Mouse (Mus musculus) intestine, postnatal 0 days (tissue): ENCODE results near the gene Sdr39u1. TPM values are rescaled to one million over a fixed set of nuclear protein-coding genes. Genes with fewer than 3 reads are reported as not detected.

Experiments
- ATAC-seq: fragments of 200-750 bp; cut with Nextera tagmentation; 2 replicates; pipeline ENCODE4 v1.8.0; 2017; ENCODE audit warnings: mild to moderate bottlenecking, moderate TSS enrichment, moderate library complexity
- H3K27ac ChIP-seq: fragments of 300-500 bp; sonication (generic); 2 replicates; pipeline ENCODE4 v1.5.1; 2014; ENCODE audit warnings: mild to moderate bottlenecking, low read depth, low read length, moderate library complexity
- H3K27me3 ChIP-seq: fragments of 300-500 bp; sonication (generic); replicated peaks from 2 replicates; pipeline ENCODE4 v1.6.1; 2014; ENCODE audit warnings: low read length, mixed read lengths; ENCODE audit not compliant: control insufficient read depth, insufficient read depth
- H3K36me3 ChIP-seq: fragments of 300-500 bp; sonication (generic); 2 replicates; pipeline ENCODE4 v1.6.1; 2014; ENCODE audit warnings: mild to moderate bottlenecking, moderate library complexity; ENCODE audit not compliant: control insufficient read depth, insufficient read depth
- H3K4me1 ChIP-seq: fragments of 300-500 bp; sonication (generic); replicated peaks from 2 replicates; pipeline ENCODE4 v1.6.1; 2014; ENCODE audit warnings: antibody characterized with exemption, low read length, mixed read lengths; ENCODE audit not compliant: control insufficient read depth, insufficient read depth
- H3K4me2 ChIP-seq: fragments of 300-500 bp; sonication (generic); replicated peaks from 2 replicates; pipeline ENCODE4 v1.6.1; 2014; ENCODE audit warnings: low read depth, mild to moderate bottlenecking, moderate library complexity
- H3K4me3 ChIP-seq: fragments of 300-500 bp; sonication (generic); 2 replicates; pipeline ENCODE4 v1.5.1; 2014; ENCODE audit warnings: low read depth, low read length
- H3K9ac ChIP-seq: fragments of 300-500 bp; sonication (generic); 2 replicates; pipeline ENCODE4 v1.6.1; 2014; ENCODE audit warnings: mild to moderate bottlenecking, low read depth, low read length
- H3K9me3 ChIP-seq: fragments of 300-500 bp; sonication (generic); 2 replicates; pipeline ENCODE4 v1.6.1; 2016; ENCODE audit warnings: mixed run types; ENCODE audit not compliant: control insufficient read depth
- CTCF ChIP-seq: sonication (generic); IDR thresholded peaks from 2 replicates; pipeline ENCODE4 v1.5.1; 2016; ENCODE audit warnings: low read depth, mild to moderate bottlenecking, control low read depth, antibody characterized with exemption, moderate library complexity
- WGBS: fragments of 180-500 bp; shearing (Covaris S2); extraction: QIAGEN DNeasy Blood & Tissue Kit; methylation state at CpG from one replicate; pipeline ENCODE4 v1.1.7; 2014; 5-methylcytosine and 5-hydroxymethylcytosine counted together
- polyA plus RNA-seq: library from polyadenylated mRNA; unstranded; fragments of >200 nt; fragmentation: Nextera tagmentation; extraction: Ambion mirVana; gene quantifications from 2 replicates; pipeline ENCODE4 v1.2.1, GENCODE M21; 2015

Sdr39u1 gene
- polyA plus RNA-seq, 1 experiment from 2014 or later, result 70.9 TPM

- ATAC-seq, result no peak
- no peak overlapping the region for H3K9ac ChIP-seq
- H3K4me3 ChIP-seq, result no peak overlapping the region
- H3K27me3 ChIP-seq, result no peaks in the 10 kb centered on the region
- WGBS, result 37% methylated on average over 1 of the region's 1 CpGs
- no peak overlapping the region for H3K27ac ChIP-seq
- H3K4me2 ChIP-seq, result no peak overlapping the region
- H3K36me3 ChIP-seq, result no peaks in the 10 kb centered on the region
- peak; percentile 96 for TF ChIP-seq CTCF
- peaks cover 8% of the 10 kb centered on the region; the same call in 1 of the 2 replicates for H3K4me1 ChIP-seq
- H3K9me3 ChIP-seq, result no peaks in the 10 kb centered on the region
Observed at GRCm38 (mm10) chr14:55879623-55880022, 20.5 kb downstream of the Sdr39u1 start.

- Histone ChIP-seq H3K4me3 (no peak overlapping the region), H3K36me3 (no peaks in the 10 kb centered on the region), H3K27me3 (no peaks in the 10 kb centered on the region), H3K9me3 (no peaks in the 10 kb centered on the region), H3K27ac (no peak overlapping the region), H3K9ac (no peak overlapping the region), H3K4me1 (peaks cover 8% of the 10 kb centered on the region; the same call in 1 of the 2 replicates), H3K4me2 (no peak overlapping the region)
- TF ChIP-seq CTCF, result no peak
- ATAC-seq, result no peak
- 25% methylated on average over 7 of the region's 7 CpGs for WGBS
Observed at GRCm38 (mm10) chr14:55878316-55878940, 21.7 kb downstream of the Sdr39u1 start.

- 19% methylated on average over 14 of the region's 14 CpGs for WGBS
- no peak overlapping the region for H3K4me2 ChIP-seq
- no peak overlapping the region for H3K9ac ChIP-seq
- H3K36me3 ChIP-seq, result no peaks in the 10 kb centered on the region
- H3K27me3 ChIP-seq, result no peaks in the 10 kb centered on the region
- no peak overlapping the region for H3K27ac ChIP-seq
- no peak for ATAC-seq
- H3K9me3 ChIP-seq, result no peaks in the 10 kb centered on the region
- H3K4me1 ChIP-seq, result peaks cover 3% of the 10 kb centered on the region; the same call in 1 of the 2 replicates
- TF ChIP-seq CTCF, result no peak
- no peak overlapping the region for H3K4me3 ChIP-seq
Observed at GRCm38 (mm10) chr14:55877469-55878315, 22.4 kb downstream of the Sdr39u1 start.

DNA sequence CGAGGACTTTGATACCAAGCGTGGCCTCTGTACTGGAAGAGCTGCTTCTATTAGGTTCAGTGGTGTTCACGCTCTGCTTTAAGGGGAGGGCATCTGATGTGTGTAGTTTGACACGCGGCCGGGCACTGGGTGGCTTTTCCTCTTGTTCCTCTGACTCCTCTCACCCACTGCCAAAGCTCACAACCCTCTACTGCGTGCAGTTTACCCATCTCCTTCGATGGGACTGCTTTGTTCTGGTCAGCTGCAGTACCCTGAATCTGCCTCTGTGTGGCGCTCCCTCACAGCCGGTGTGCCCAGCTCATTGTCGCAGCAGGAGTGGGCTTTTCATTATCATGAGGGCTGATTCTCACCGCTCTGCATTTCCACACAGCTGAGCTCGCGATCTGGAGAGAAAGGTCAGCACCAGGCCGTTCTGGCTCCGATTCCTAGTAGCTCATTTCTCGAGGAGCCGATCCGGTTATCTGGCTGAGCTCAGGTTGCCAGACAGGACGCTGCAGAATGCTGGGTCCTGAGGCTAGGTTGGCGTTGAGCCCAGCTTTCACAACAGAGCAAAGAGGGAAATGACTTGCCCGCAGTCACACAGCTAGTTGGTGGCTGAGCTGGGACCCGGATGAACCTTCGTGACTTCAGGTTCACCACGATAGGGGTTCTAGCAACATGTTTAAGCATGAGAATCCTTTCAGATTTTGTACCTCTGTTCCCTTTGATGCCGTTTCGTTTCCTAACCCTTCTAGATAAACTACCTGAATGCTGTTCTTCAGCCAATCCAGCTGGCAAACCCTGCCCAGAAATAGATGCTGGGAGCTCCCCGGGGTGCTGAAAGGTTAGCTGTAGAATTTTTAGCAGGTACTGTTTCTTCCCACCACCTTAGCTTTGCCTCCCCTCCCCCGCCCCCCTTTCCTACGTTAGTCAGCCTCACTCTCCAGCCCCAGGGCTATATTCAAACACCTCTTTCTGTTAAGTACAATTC is 26.1 kb downstream of the Sdr39u1 start:
- peak overlapping the region; percentile 64 for H3K4me2 ChIP-seq
- H3K4me3 ChIP-seq, result peak overlapping the region; percentile 28
- no peaks in the 10 kb centered on the region for H3K4me1 ChIP-seq
- 10% methylated on average over 30 of the region's 30 CpGs for WGBS
- H3K9ac ChIP-seq, result 0 out of 2 replicates have a peak overlapping the region, but pooled peaks have one; percentile 4
- H3K36me3 ChIP-seq, result peaks cover 26% of the 10 kb centered on the region
- H3K27ac ChIP-seq, result no peak overlapping the region
- H3K27me3 ChIP-seq, result no peaks in the 10 kb centered on the region
- peak; percentile 97 for TF ChIP-seq CTCF
- no peaks in the 10 kb centered on the region for H3K9me3 ChIP-seq
- ATAC-seq, result peak; percentile 64

DNA sequence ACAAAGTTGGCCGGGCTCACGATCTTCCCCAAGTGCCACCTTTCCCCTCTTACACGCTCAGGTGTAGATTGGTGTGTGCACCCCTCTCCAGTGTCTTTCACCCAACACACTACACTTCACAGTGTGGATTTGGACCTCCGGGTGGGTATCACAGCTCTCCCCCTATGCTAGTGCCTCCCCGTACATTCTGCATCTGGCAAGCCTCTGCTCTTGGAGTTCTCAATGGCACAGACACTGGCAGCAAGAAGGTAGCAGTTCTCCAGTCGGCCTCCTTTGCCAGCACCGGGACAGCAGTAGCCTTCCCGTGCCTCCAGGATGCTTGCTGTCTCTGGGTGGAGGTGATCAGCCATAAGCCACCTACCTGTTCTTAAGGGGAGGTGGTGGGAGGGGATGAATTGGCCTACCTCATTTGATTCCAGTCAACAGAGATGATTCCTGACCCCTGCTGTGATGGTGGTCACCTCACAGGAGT is 26.8 kb downstream of the Sdr39u1 start:
- Histone ChIP-seq H3K4me3 (no peak overlapping the region), H3K27me3 (no peaks in the 10 kb centered on the region), H3K4me2 (peak overlapping the region; percentile 64; the same call in 1 of the 2 replicates), H3K27ac (no peak overlapping the region), H3K9me3 (no peaks in the 10 kb centered on the region), H3K9ac (no peak overlapping the region), H3K36me3 (peaks cover 34% of the 10 kb centered on the region), H3K4me1 (no peaks in the 10 kb centered on the region)
- no peak for TF ChIP-seq CTCF
- ATAC-seq, result no peak
- 79% methylated on average over 8 of the region's 8 CpGs for WGBS
